Mouse (Mus musculus): ENCODE data around the gene Smim17. TPM values are rescaled to one million over a fixed set of nuclear protein-coding genes. Genes with fewer than 3 reads are reported as not detected.
"Not testable (repeated sequence)": the region's sequence is repeated elsewhere in the genome, so short reads cannot be mapped to it uniquely, and the experiment has no call there.

The Smim17 gene
- polyA plus RNA-seq, 1 experiment from 2014 or later = 0.32 TPM

DNA sequence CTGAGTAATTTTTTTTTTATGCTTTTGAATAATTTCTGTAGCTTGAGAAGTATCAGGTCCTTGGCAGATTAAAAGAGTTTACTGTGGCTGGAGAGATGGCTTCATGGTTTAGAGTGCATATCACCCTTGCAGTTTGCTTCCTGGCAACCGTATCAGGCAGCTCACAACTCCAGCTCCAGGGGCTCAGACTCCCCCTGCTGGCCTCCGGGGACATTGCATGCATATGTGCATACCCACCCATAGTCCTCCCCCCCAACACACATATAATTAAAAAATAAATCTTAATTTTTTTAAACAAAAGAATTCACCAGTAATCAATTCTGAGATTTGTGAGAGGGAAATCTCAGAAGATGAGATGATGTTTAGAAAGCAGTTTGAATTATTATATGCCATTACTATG lies 31.8 kb downstream of the Smim17 start:
- no peak overlapping the region for H3K4me3 ChIP-seq (ENCODE audit: low read depth, low read length)
- no peak overlapping the region for H3K4me2 ChIP-seq (ENCODE audit: low read depth, severe bottlenecking)
- no peaks in the 10 kb centered on the region for H3K4me1 ChIP-seq (ENCODE audit: control insufficient read depth, insufficient read depth, low read length)
- DNase-seq (ENCODE audit: low spot score) (peak; percentile 40), ATAC-seq (ENCODE audit: insufficient number of reproducible peaks, low FRiP score, low TSS enrichment, low read depth) (no peak)
- no peaks in the 10 kb centered on the region; the same call in 1 of the 2 replicates for H3K9me3 ChIP-seq (ENCODE audit: control insufficient read depth, low read length)
- no peak overlapping the region for H3K9ac ChIP-seq (ENCODE audit: low read length)
- no peak overlapping the region for H3K27ac ChIP-seq (replicated peaks; ENCODE audit: low read depth, low read length)
- no peaks in the 10 kb centered on the region for H3K36me3 ChIP-seq (ENCODE audit: control insufficient read depth, insufficient read depth, low read length)
- WGBS = 47% methylated on average over 2 of the region's 2 CpGs
- no peaks in the 10 kb centered on the region for H3K27me3 ChIP-seq (ENCODE audit: control insufficient read depth, insufficient read depth, low read length)

DNA sequence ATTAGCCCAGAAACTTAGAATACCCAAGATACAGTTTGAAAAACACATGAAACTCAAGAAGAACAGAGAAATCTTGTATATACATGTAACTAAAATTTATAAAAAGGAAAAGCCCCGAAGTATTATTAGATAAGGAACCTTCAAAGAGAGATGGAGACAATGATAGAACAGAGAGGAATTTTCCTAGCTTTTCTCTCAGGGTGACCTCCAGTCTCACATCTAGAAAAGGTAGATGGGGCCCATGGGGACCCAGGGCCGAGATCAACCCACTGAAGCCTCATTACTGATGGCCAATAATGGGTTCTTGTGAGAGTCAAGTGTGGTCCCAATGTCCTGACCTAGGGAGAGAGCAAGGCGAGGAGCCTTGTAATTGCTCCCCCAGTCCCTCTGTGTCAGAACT lies 39.9 kb downstream of the Smim17 start, which contains the start of gene Olfr1344:
Gene Olfr1344, plus strand, starts transcription at position 301 of the 400 bp plus-strand sequence.
- Histone ChIP-seq H3K4me2 (ENCODE audit: low read depth, severe bottlenecking) (no peak within 1 kb of the TSS), H3K4me3 (ENCODE audit: low read depth, low read length) (no peak within 1 kb of the TSS), H3K4me1 (ENCODE audit: control insufficient read depth, insufficient read depth, low read length) (no peaks in the 10 kb centered on the region), H3K9me3 (ENCODE audit: control insufficient read depth, low read length) (0 out of 2 replicates have a peak, but pooled peaks cover 4% of the 10 kb centered on the region), H3K27ac (replicated peaks; ENCODE audit: low read depth, low read length) (no peak within 1 kb of the TSS), H3K27me3 (ENCODE audit: control insufficient read depth, insufficient read depth, low read length) (no peaks in the 10 kb centered on the region), H3K9ac (ENCODE audit: low read length) (no peak within 1 kb of the TSS), H3K36me3 (ENCODE audit: control insufficient read depth, insufficient read depth, low read length) (no peaks in the 10 kb centered on the region)
- WGBS = 72% methylated on average over 3 of the region's 3 CpGs
- DNase-seq (ENCODE audit: low spot score) (no peak), ATAC-seq (ENCODE audit: insufficient number of reproducible peaks, low FRiP score, low TSS enrichment, low read depth) (no peak)

DNA sequence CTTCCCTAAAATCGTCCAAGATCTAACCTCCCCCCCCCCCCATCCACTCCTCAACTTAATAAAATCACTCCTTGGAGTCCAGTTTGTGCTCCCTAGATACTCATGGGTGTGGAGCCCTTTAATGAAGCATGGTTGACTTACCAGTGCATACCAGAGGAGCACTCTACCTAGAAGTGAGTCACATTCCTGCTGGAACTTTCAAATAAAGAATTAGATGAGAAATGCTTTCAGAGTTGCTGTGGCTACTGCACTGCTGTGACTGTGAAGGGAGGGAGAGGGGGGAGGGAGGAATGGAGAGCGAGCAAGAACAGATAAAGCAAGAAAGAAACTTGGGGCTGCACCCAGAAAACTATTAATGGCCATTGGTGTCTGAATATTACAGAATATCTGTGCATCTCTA lies 42.7 kb downstream of the Smim17 start:
- Histone ChIP-seq H3K27ac (replicated peaks; ENCODE audit: low read depth, low read length) (no peak overlapping the region), H3K9ac (ENCODE audit: low read length) (no peak overlapping the region), H3K4me1 (ENCODE audit: control insufficient read depth, insufficient read depth, low read length) (no peaks in the 10 kb centered on the region), H3K4me3 (ENCODE audit: low read depth, low read length) (no peak overlapping the region), H3K27me3 (ENCODE audit: control insufficient read depth, insufficient read depth, low read length) (no peaks in the 10 kb centered on the region), H3K36me3 (ENCODE audit: control insufficient read depth, insufficient read depth, low read length) (no peaks in the 10 kb centered on the region), H3K4me2 (ENCODE audit: low read depth, severe bottlenecking) (no peak overlapping the region), H3K9me3 (ENCODE audit: control insufficient read depth, low read length) (peaks cover 4% of the 10 kb centered on the region; the same call in 1 of the 2 replicates)
- WGBS = 69% methylated on average over 2 of the region's 2 CpGs
- DNase-seq (ENCODE audit: low spot score) (no peak), ATAC-seq (ENCODE audit: insufficient number of reproducible peaks, low FRiP score, low TSS enrichment, low read depth) (no peak)

DNA sequence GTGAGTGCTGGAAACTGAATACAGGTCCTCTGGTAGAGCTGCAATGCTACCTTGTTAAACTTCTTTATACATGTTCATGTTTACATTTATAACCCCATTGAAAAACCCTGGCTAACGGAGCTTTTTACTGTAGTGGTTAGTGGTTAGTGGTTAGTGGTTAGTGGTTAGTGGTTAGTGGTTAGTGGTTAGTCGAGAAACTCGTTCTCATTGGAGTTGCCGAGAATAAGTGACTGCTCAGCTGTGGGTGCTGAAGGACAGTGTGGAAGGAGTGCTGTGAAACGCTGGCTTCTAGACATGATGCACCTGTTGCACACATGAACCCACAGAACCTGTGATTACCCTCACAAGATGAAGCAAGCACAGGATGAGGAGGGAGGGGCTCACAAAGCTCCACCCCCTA lies 49.3 kb downstream of the Smim17 start:
- Histone ChIP-seq H3K27me3 (ENCODE audit: control insufficient read depth, insufficient read depth, low read length) (no peaks in the 10 kb centered on the region), H3K4me2 (ENCODE audit: low read depth, severe bottlenecking) (no peak overlapping the region), H3K4me1 (ENCODE audit: control insufficient read depth, insufficient read depth, low read length) (no peaks in the 10 kb centered on the region), H3K27ac (replicated peaks; ENCODE audit: low read depth, low read length) (no peak overlapping the region), H3K36me3 (ENCODE audit: control insufficient read depth, insufficient read depth, low read length) (no peaks in the 10 kb centered on the region), H3K9me3 (ENCODE audit: control insufficient read depth, low read length) (peaks cover 2% of the 10 kb centered on the region), H3K9ac (ENCODE audit: low read length) (no peak overlapping the region), H3K4me3 (ENCODE audit: low read depth, low read length) (no peak overlapping the region)
- WGBS = 88% methylated on average over 5 of the region's 5 CpGs
- ATAC-seq (ENCODE audit: insufficient number of reproducible peaks, low FRiP score, low TSS enrichment, low read depth) = no peak
- no peak for DNase-seq (ENCODE audit: low spot score)

DNA sequence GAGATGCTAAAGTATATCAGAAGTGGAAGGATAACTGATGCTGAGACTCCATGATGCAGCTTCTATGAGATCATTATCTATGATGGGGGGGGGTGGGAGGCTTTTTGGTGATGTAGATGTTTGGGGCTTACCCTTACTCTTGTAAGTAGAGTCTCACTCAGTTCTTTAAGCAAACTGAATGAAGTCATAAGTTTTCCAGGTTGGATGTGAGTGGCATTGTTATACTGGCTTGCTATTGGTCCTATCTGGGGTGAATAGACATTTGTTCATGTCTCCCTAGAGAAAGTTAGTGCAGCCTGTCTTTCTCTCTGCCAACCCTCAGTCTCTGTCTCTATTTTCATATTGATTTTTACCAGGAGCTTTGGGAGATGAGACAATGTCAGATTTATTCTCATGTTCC lies 57.4 kb downstream of the Smim17 start, which contains the start of gene Olfr1336:
Gene Olfr1336, plus strand, starts transcription at position 301 of the 400 bp plus-strand sequence.
- ATAC-seq (ENCODE audit: insufficient number of reproducible peaks, low FRiP score, low TSS enrichment, low read depth) = no peak
- H3K4me1 ChIP-seq (ENCODE audit: control insufficient read depth, insufficient read depth, low read length) = no peaks in the 10 kb centered on the region
- no peak within 1 kb of the TSS for H3K27ac ChIP-seq (replicated peaks; ENCODE audit: low read depth, low read length)
- H3K9ac ChIP-seq (ENCODE audit: low read length) = no peak within 1 kb of the TSS
- no peak within 1 kb of the TSS for H3K4me3 ChIP-seq (ENCODE audit: low read depth, low read length)
- no peaks in the 10 kb centered on the region; the same call in 1 of the 2 replicates for H3K9me3 ChIP-seq (ENCODE audit: control insufficient read depth, low read length)
- no peaks in the 10 kb centered on the region for H3K27me3 ChIP-seq (ENCODE audit: control insufficient read depth, insufficient read depth, low read length)
- H3K4me2 ChIP-seq (ENCODE audit: low read depth, severe bottlenecking) = no peak within 1 kb of the TSS
- DNase-seq (ENCODE audit: low spot score) = no peak
- no peaks in the 10 kb centered on the region for H3K36me3 ChIP-seq (ENCODE audit: control insufficient read depth, insufficient read depth, low read length)

DNA sequence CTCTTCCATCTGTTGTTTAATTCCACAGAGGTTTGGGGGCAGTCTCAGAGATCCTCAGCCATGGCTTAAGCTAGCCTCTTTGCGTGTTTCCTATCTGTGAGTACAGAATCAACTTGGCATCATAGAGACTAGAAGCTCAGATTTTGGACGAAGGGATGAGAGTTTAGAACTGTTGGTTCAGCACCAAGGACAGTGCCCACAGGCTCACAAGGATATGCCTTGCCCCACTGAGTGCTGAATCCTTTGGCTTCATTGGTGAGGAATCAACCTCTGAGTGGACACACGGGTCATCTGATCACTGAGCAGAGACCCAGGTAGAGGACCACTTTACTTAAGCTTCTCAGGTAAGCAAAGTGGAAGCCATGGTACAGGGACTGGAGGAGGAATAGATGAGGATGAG lies 57.9 kb downstream of the Smim17 start:
- ATAC-seq (ENCODE audit: insufficient number of reproducible peaks, low FRiP score, low TSS enrichment, low read depth) (no peak), DNase-seq (ENCODE audit: low spot score) (peak; percentile 30)
- Histone ChIP-seq H3K4me2 (ENCODE audit: low read depth, severe bottlenecking) (no peak overlapping the region), H3K4me3 (ENCODE audit: low read depth, low read length) (no peak overlapping the region), H3K9me3 (ENCODE audit: control insufficient read depth, low read length) (no peaks in the 10 kb centered on the region; the same call in 1 of the 2 replicates), H3K36me3 (ENCODE audit: control insufficient read depth, insufficient read depth, low read length) (no peaks in the 10 kb centered on the region), H3K9ac (ENCODE audit: low read length) (no peak overlapping the region), H3K27me3 (ENCODE audit: control insufficient read depth, insufficient read depth, low read length) (no peaks in the 10 kb centered on the region), H3K4me1 (ENCODE audit: control insufficient read depth, insufficient read depth, low read length) (no peaks in the 10 kb centered on the region), H3K27ac (replicated peaks; ENCODE audit: low read depth, low read length) (no peak overlapping the region)
- WGBS = 54% methylated on average over 3 of the region's 3 CpGs

DNA sequence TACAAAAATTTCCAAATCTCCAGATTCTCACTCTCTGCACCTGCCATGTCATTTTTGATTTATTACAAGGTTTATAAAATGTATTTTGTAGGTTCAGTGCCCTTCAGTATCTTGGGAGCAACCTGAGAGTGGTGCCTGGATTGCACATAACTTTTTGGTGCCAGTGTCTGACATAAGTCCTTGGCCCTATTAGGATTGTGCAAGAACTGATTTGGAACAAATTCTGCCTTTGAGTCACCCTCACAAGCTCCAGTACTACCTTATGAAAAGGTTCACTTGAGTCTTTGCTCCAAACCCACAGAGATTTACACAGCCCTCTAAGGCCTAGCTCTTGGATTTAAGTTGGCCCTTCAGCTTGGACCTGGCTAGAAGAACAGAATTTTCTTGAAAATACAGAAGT lies 68.4 kb downstream of the Smim17 start, which contains the start of gene Olfr1346:
Gene Olfr1346, plus strand, starts transcription at position 151 of the 400 bp plus-strand sequence.
- no peaks in the 10 kb centered on the region for H3K36me3 ChIP-seq (ENCODE audit: control insufficient read depth, insufficient read depth, low read length)
- H3K27ac ChIP-seq (replicated peaks; ENCODE audit: low read depth, low read length) = no peak within 1 kb of the TSS
- no peak within 1 kb of the TSS for H3K9ac ChIP-seq (ENCODE audit: low read length)
- no peak within 1 kb of the TSS for H3K4me2 ChIP-seq (ENCODE audit: low read depth, severe bottlenecking)
- no peaks in the 10 kb centered on the region for H3K27me3 ChIP-seq (ENCODE audit: control insufficient read depth, insufficient read depth, low read length)
- no peak within 1 kb of the TSS for H3K4me3 ChIP-seq (ENCODE audit: low read depth, low read length)
- DNase-seq (ENCODE audit: low spot score) (no peak), ATAC-seq (ENCODE audit: insufficient number of reproducible peaks, low FRiP score, low TSS enrichment, low read depth) (no peak)
- no peaks in the 10 kb centered on the region for H3K9me3 ChIP-seq (ENCODE audit: control insufficient read depth, low read length)
- no peaks in the 10 kb centered on the region for H3K4me1 ChIP-seq (ENCODE audit: control insufficient read depth, insufficient read depth, low read length)

DNA sequence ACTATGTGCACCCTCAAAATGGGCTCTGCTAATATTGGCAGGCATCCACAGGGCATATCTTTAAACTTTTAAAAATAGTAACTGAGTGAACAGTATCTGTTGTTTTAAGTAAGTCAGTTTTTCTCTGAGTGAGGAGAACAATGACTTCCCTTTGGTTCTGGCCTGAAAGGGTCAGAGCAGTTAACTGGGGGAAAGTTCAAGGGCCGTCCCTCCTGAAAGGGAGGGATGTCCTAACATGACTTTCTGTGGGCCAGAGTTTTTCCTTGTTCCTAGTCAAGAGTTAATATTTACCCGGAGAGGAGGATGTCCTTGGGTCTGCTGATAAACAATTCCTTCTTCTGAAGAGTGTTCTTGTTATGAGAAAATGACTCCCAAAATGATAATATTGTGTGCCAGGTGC lies 79.1 kb downstream of the Smim17 start:
- not testable (repeated sequence) for H3K9ac ChIP-seq (ENCODE audit: low read length); H3K4me3 ChIP-seq (ENCODE audit: low read depth, low read length); H3K9me3 ChIP-seq (ENCODE audit: control insufficient read depth, low read length); H3K4me2 ChIP-seq (ENCODE audit: low read depth, severe bottlenecking); H3K4me1 ChIP-seq (ENCODE audit: control insufficient read depth, insufficient read depth, low read length); H3K36me3 ChIP-seq (ENCODE audit: control insufficient read depth, insufficient read depth, low read length); ATAC-seq (ENCODE audit: insufficient number of reproducible peaks, low FRiP score, low TSS enrichment, low read depth); H3K27me3 ChIP-seq (ENCODE audit: control insufficient read depth, insufficient read depth, low read length); H3K27ac ChIP-seq (replicated peaks; ENCODE audit: low read depth, low read length); DNase-seq (ENCODE audit: low spot score)
- 81% methylated on average over 2 of the region's 2 CpGs for WGBS
